In the genomic region with DNA sequence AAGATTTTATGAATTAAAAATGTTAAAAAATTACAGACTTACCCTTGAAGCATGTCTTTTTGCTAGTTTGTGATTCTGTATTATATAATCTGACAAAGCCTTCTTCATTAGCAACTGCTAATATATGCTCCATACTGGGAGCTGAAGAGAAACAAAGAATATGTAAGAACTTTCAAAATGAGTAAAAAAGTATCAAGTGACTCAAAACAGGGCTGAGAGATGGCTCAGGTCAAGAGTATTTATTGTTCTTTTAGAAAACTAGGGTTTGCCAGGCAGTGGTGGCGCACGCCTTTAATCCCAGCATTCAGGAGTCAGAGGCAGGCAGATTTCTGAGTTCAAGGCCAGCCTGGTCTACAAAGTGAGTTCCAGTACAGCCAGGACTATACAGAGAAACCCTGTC, we compare ENCODE assay signal across 31 mouse cellular contexts.
"Had no signal": no experiment of that assay in that cellular context is flagged by ENCODE, and none has a peak within 500 bp of the region (broad histone marks: within the 10 kb centered on the region; RNA-seq: fewer than 3 reads in every experiment).

No protein-coding gene starts in this region.

- H3K4me2 ChIP-seq: heart, embryonic 11.5 days; heart, embryonic 12.5 days; heart, embryonic 13.5 days; heart, embryonic 15.5 days; hindbrain, embryonic 12.5 days; hindbrain, embryonic 13.5 days; hindbrain, embryonic 14.5 days; hindbrain, embryonic 15.5 days; intestine, embryonic 15.5 days; kidney, embryonic 15.5 days had no signal

- H3K27me3 ChIP-seq: heart, embryonic 12.5 days; heart, embryonic 13.5 days; heart, embryonic 15.5 days; hindbrain, embryonic 12.5 days; hindbrain, embryonic 13.5 days; hindbrain, embryonic 15.5 days; intestine, embryonic 15.5 days; kidney, embryonic 15.5 days had no signal

- H3K27ac ChIP-seq: heart, embryonic 13.5 days; heart, embryonic 15.5 days; hindbrain, embryonic 10.5 days; hindbrain, embryonic 12.5 days; hindbrain, embryonic 13.5 days; hindbrain, embryonic 14.5 days; hindbrain, embryonic 15.5 days; hindbrain, postnatal 0 days; intestine, embryonic 15.5 days; kidney, embryonic 15.5 days; kidney, postnatal 0 days; layer of hippocampus, adult 2 months; left cerebral cortex, adult 2 months had no signal

- DNase-seq: heart, postnatal 10 days; heart, postnatal 14 days; heart, postnatal 36 days; heart, postnatal 4 days; kidney, adult 11 months; kidney, adult 18-20 months; kidney, adult 2 months; kidney, adult 8-10 months; kidney, adult 9 months; kidney, postnatal 10 days; kidney, postnatal 14 days; kidney, postnatal 25 days; kidney, postnatal 36 days; kidney, postnatal 4 days; layer of hippocampus, adult 9-11 months; layer of hippocampus, postnatal 36 days had no signal

- H3K36me3 ChIP-seq: hindbrain, embryonic 13.5 days; hindbrain, embryonic 15.5 days; intestine, embryonic 15.5 days had no signal

- H3K4me1 ChIP-seq: heart, embryonic 12.5 days; intestine, embryonic 15.5 days had no signal

- H3K9me3 ChIP-seq: heart, embryonic 12.5 days; heart, embryonic 13.5 days; heart, embryonic 15.5 days; hindbrain, embryonic 10.5 days; hindbrain, embryonic 12.5 days; hindbrain, embryonic 13.5 days; hindbrain, embryonic 15.5 days; intestine, embryonic 15.5 days; kidney, embryonic 15.5 days had no signal

- H3K4me3 ChIP-seq: heart, embryonic 12.5 days; heart, embryonic 13.5 days; heart, embryonic 15.5 days; hindbrain, embryonic 10.5 days; hindbrain, embryonic 12.5 days; hindbrain, embryonic 13.5 days; hindbrain, embryonic 15.5 days; intestine, embryonic 15.5 days; kidney, embryonic 15.5 days; layer of hippocampus, adult 2 months; left cerebral cortex, adult 2 months had no signal

- H3K9ac ChIP-seq: heart, embryonic 12.5 days; heart, embryonic 13.5 days; heart, embryonic 15.5 days; hindbrain, embryonic 12.5 days; hindbrain, embryonic 13.5 days; hindbrain, embryonic 14.5 days; hindbrain, embryonic 15.5 days; intestine, embryonic 15.5 days; kidney, embryonic 15.5 days had no signal
